Mouse (Mus musculus) spleen, postnatal 10 days (tissue): ENCODE results near the gene 9630041A04Rik.

ENCODE experiments used
- DNase-seq, 2 experiments: peaks; one replicate each; pipeline ENCODE4 v3.0.0; 2021 to 2022; ENCODE audit warnings: low spot score in 2 of 2

9630041A04Rik gene

GRCm38 (mm10) chr9:101861596-101862471, at the start of gene 9630041A04Rik:
Gene 9630041A04Rik (plus strand): TSS chr9:101861841.
- DNase-seq, result no peak

- no peak for DNase-seq
Observed at GRCm38 (mm10) chr9:101823896-101824295, 37.7 kb upstream of the 9630041A04Rik start.

- DNase-seq, result no peak
Observed at GRCm38 (mm10) chr9:101825626-101826025, 36.0 kb upstream of the 9630041A04Rik start.

GRCm38 (mm10) chr9:101833619-101834018, 28.0 kb upstream of the 9630041A04Rik start:
- no peak for DNase-seq

GRCm38 (mm10) chr9:101841101-101841500, 20.5 kb upstream of the 9630041A04Rik start:
- no peak for DNase-seq

- no peak for DNase-seq
Observed at GRCm38 (mm10) chr9:101843893-101844292, 17.7 kb upstream of the 9630041A04Rik start.

GRCm38 (mm10) chr9:101845691-101846090, 15.9 kb upstream of the 9630041A04Rik start:
- DNase-seq, result no peak

- DNase-seq, result no peak
Observed at GRCm38 (mm10) chr9:101862481-101863065, 932 bp downstream of the 9630041A04Rik start.

GRCm38 (mm10) chr9:101863130-101863529, 1.5 kb downstream of the 9630041A04Rik start:
- DNase-seq, result no peak

GRCm38 (mm10) chr9:101868593-101868992, 7.0 kb downstream of the 9630041A04Rik start:
- no peak for DNase-seq

- DNase-seq, result no peak
Observed at GRCm38 (mm10) chr9:101870034-101870433, 8.4 kb downstream of the 9630041A04Rik start.

GRCm38 (mm10) chr9:101875306-101875705, 13.7 kb downstream of the 9630041A04Rik start:
- DNase-seq, result no peak

- DNase-seq, result no peak
Observed at GRCm38 (mm10) chr9:101877109-101877987, 15.7 kb downstream of the 9630041A04Rik start.

GRCm38 (mm10) chr9:101883295-101883694, 21.7 kb downstream of the 9630041A04Rik start:
- no peak for DNase-seq

GRCm38 (mm10) chr9:101897851-101898250, 36.2 kb downstream of the 9630041A04Rik start:
- DNase-seq, result no peak

GRCm38 (mm10) chr9:101903406-101903805, 41.8 kb downstream of the 9630041A04Rik start:
- no peak for DNase-seq

GRCm38 (mm10) chr9:101907747-101908255, 46.2 kb downstream of the 9630041A04Rik start:
- DNase-seq, result no peak

GRCm38 (mm10) chr9:101908849-101909248, 47.2 kb downstream of the 9630041A04Rik start:
- no peak for DNase-seq

GRCm38 (mm10) chr9:101909491-101909890, 47.9 kb downstream of the 9630041A04Rik start:
- DNase-seq, result no peak

- no peak for DNase-seq
Observed at GRCm38 (mm10) chr9:101911176-101911866, 49.7 kb downstream of the 9630041A04Rik start.

- no peak for DNase-seq
Observed at GRCm38 (mm10) chr9:101915082-101915481, 53.4 kb downstream of the 9630041A04Rik start.
